Mouse (Mus musculus): ENCODE measurements at regions not wholly inside any gene's neighbourhood (a gene's known extent, or its start where the extent isn't known, plus 50 kb on each side); places are given as distances from the start of the nearest gene placed in this dataset.

- peaks cover 6% of the 10 kb centered on the region for H3K27me3 ChIP-seq
- no peak for ATAC-seq
- in situ Hi-C loops (cut with MboI; ENCODE audit: low pct_unique_long_range_greater_than_20kb), result loop anchor here (25.0 kb wide), 2 partner anchors 280 to 605 kb away; no protein-coding TSS in a partner anchor
- CTCF ChIA-PET, result no interaction called here
- TF ChIP-seq CTCF (IDR thresholded peaks at IDR 0.05), result no peak
- POLR2A ChIA-PET, result interaction anchor here (0.6 kb wide), 1 partner anchor 43 kb away, joined by 3 read pairs; no protein-coding TSS in a partner anchor
- no peak for DNase-seq (ENCODE audit: low read depth, low spot score)
Observed at GRCm38 (mm10) chr12:4542191-4542590, 50.2 kb upstream of the Itsn2 start.

GRCm38 (mm10) chr12:4534252-4534651 is 57.3 kb upstream of the Ncoa1 start:
- ATAC-seq (no peak), DNase-seq (ENCODE audit: low read depth, low spot score) (no peak)
- peaks cover 8% of the 10 kb centered on the region for H3K27me3 ChIP-seq
- no peak for TF ChIP-seq CTCF (IDR thresholded peaks at IDR 0.05)
- ChIA-PET POLR2A (no interaction called here), CTCF (no interaction called here)
- in situ Hi-C loops (cut with MboI; ENCODE audit: low pct_unique_long_range_greater_than_20kb), result loop anchor here (25.0 kb wide), 2 partner anchors 272 to 597 kb away; no protein-coding TSS in a partner anchor

- ATAC-seq, result no peak
Observed at GRCm38 (mm10) chr12:4533710-4534109, 56.7 kb upstream of the Ncoa1 start.

DNA sequence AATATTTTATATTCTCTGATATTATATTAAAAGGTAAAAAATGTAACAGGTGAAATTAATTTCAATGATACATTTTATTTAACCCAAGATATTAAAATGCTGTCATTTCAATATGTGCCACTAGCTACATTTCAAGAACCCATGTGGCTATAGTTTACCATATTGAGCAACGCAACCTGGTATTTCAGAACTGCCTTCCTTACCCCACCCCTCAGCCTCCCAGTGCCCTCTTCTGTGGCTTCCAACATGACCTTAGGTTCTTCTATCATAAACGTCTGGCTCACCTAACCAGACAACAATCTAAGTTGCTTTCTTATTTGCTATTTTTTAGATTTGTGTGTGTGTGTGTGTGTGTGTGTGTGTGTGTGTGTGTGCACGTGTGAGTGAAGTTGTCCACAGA is 55.7 kb upstream of the Ncoa1 start:
- TF ChIP-seq CTCF (IDR thresholded peaks at IDR 0.05), result no peak
- no peak for DNase-seq (ENCODE audit: low read depth, low spot score)
- ChIA-PET CTCF (no interaction called here), POLR2A (no interaction called here)
- peaks cover 9% of the 10 kb centered on the region for H3K27me3 ChIP-seq
- in situ Hi-C loops (cut with MboI; ENCODE audit: low pct_unique_long_range_greater_than_20kb), result loop anchor here (25.0 kb wide), 2 partner anchors 270 to 595 kb away; no protein-coding TSS in a partner anchor
- ATAC-seq, result no peak

More at GRCm38 (mm10) chr12:4533710-4534109, 56.7 kb upstream of the Ncoa1 start:
- TF ChIP-seq CTCF (IDR thresholded peaks at IDR 0.05), result no peak
- peaks cover 9% of the 10 kb centered on the region for H3K27me3 ChIP-seq
- CTCF ChIA-PET, result no interaction called here
- POLR2A ChIA-PET, result no interaction called here
- DNase-seq (ENCODE audit: low read depth, low spot score), result no peak
- in situ Hi-C loops (cut with MboI; ENCODE audit: low pct_unique_long_range_greater_than_20kb), result loop anchor here (25.0 kb wide), 2 partner anchors 271 to 596 kb away; no protein-coding TSS in a partner anchor

GRCm38 (mm10) chr12:4527027-4527426 is 50.0 kb upstream of the Ncoa1 start:
- ATAC-seq (no peak), DNase-seq (ENCODE audit: low read depth, low spot score) (no peak)
- no peak for TF ChIP-seq CTCF (IDR thresholded peaks at IDR 0.05)
- peaks cover 9% of the 10 kb centered on the region for H3K27me3 ChIP-seq
- ChIA-PET POLR2A (no interaction called here), CTCF (no interaction called here)
- in situ Hi-C loops (cut with MboI; ENCODE audit: low pct_unique_long_range_greater_than_20kb), result loop anchor here (25.0 kb wide), 2 partner anchors 265 to 590 kb away; no protein-coding TSS in a partner anchor
